Mouse (Mus musculus) erythroblast, embryonic 14.5 days (primary cell): Measurements from ENCODE around the gene Kcnmb4. TPM values are rescaled to one million over a fixed set of nuclear protein-coding genes. Genes with fewer than 3 reads are reported as not detected.
A peak's percentile ranks its signal among the peaks of the same experiment; 100 is the strongest.

Experiments used
- H3K27me3 ChIP-seq: 2 replicates; pipeline ENCODE4 v1.6.1; 2012; ENCODE audit warnings: inconsistent platforms; ENCODE audit not compliant: control insufficient read depth
- H3K36me3 ChIP-seq: 2 replicates; pipeline ENCODE4 v1.6.1; 2012; ENCODE audit warnings: mild to moderate bottlenecking, inconsistent platforms; ENCODE audit not compliant: control insufficient read depth
- H3K4me1 ChIP-seq: 2 replicates; pipeline ENCODE4 v1.6.1; 2012; ENCODE audit warnings: inconsistent platforms; ENCODE audit not compliant: control insufficient read depth
- H3K4me3 ChIP-seq: replicated peaks from 2 replicates; pipeline ENCODE3; 2012; ENCODE audit warnings: moderate library complexity, mild to moderate bottlenecking, inconsistent platforms
- H3K9me3 ChIP-seq: 2 replicates; pipeline ENCODE4 v1.6.1; 2012; ENCODE audit warnings: low read length, inconsistent platforms, mixed read lengths; ENCODE audit not compliant: control insufficient read depth
- GATA1 ChIP-seq: IDR thresholded peaks from 2 replicates; pipeline ENCODE4 v1.6.1; 2012; ENCODE audit warnings: low read length, inconsistent platforms, mixed read lengths
- TAL1 ChIP-seq: IDR thresholded peaks from 3 replicates; pipeline ENCODE4 v1.6.1; 2012; ENCODE audit warnings: low read length, inconsistent platforms, mixed read lengths
- polyA plus RNA-seq: library from polyadenylated mRNA; stranded (reverse); fragments of >175 nt; gene quantifications from 2 replicates; pipeline ENCODE4 v1.2.3, GENCODE M21; 2012

Kcnmb4 gene
- polyA plus RNA-seq, result 0.04 TPM in 1 of 2 replicates, not detected in the other

DNA sequence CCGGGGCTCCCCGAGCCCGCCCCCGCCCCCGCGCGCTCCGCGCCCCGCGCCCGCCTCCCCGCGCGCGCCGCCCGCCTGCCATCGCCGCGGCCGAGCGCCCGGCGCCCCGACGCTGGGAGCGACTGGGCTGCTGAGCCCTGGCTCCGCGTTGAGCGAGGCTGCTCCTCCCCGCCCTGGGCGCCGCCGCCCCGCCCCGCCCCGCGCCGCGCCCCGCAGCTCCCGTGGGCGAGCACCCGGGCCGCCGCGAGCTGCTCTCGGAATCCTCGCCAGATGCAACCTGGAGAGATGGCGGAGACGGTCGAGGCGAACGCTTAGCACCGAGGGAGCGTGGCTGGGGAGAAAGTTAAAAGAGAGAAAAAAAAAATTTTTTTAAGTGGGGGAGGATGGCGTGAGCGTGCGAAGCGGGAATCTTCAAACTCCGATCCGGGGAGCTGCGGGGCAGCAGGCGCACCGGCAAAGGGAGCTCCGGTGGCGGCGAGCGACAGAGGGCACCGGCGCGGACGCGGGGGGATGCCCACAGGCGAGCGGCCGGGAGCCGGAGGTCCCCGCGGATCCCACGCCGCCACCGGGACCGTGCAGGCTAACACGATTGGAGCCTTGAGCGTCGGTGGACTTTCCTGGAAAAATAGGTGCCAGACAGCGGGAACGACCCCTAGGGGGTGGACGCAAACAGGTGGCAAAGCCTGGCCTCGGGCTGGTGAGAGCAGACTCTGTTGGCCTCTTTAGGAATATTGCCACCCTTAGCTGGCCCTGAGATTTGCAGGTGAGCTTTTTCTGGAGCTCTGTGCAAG is at the start of gene Kcnmb4:
TSS of gene Kcnmb4 (minus strand) at position 120 of the 791 bp plus-strand sequence.
- Histone ChIP-seq H3K27me3 (peaks cover 66% of the 10 kb centered on the region), H3K4me3 (peak within 1 kb of the TSS; percentile 45), H3K9me3 (peaks cover 15% of the 10 kb centered on the region), H3K4me1 (peaks cover 10% of the 10 kb centered on the region), H3K36me3 (no peaks in the 10 kb centered on the region)
- no peak for TF ChIP-seq GATA1
- TF ChIP-seq TAL1, result no peak

DNA sequence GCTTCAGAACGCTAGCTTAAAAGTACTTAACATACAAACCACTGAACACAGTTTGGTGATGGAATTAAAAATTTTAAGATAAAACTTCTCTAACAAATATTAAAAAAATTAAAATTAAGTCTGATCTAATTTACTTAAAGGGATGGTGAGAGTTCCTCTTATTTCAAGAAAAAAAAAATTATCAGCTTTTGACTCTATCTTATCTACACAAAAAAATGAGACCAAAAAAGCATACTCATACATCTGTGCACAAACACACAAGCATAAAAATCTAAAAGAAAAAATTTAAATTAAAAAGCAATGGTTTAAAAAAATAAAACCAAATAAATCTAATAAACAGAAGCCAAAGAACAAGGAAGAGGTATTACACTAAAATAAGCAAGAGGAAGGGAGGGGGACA is 45.9 kb upstream of the Kcnmb4 start:
- H3K9me3 ChIP-seq, result no peaks in the 10 kb centered on the region
- no peaks in the 10 kb centered on the region for H3K27me3 ChIP-seq
- H3K36me3 ChIP-seq, result no peaks in the 10 kb centered on the region; the same call in 1 of the 2 replicates
- H3K4me1 ChIP-seq, result no peaks in the 10 kb centered on the region
- no peak for TF ChIP-seq GATA1
- TF ChIP-seq TAL1, result no peak
- no peak overlapping the region for H3K4me3 ChIP-seq

DNA sequence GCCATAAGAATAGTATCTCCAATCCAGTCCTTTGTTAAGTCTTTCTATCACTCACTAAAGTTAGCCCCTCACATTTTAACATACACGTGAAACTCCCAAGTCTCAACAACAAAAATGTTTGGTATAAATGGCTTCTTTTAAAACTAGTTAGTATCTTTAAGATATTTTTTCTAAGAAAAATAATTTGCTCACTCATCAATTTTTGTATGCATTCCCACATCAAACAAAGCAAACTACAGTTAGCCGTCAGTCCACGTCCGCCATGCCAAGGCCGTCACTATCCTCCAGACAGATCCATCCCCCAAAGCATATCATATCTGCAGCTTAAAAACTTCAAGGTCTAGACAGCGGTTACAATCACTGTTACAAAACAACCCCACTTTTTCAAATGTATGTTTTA is 41.9 kb upstream of the Kcnmb4 start:
- Histone ChIP-seq H3K36me3 (peaks cover 5% of the 10 kb centered on the region), H3K9me3 (no peaks in the 10 kb centered on the region), H3K4me1 (no peaks in the 10 kb centered on the region), H3K4me3 (no peak overlapping the region), H3K27me3 (no peaks in the 10 kb centered on the region)
- no peak for TF ChIP-seq TAL1
- no peak for TF ChIP-seq GATA1

DNA sequence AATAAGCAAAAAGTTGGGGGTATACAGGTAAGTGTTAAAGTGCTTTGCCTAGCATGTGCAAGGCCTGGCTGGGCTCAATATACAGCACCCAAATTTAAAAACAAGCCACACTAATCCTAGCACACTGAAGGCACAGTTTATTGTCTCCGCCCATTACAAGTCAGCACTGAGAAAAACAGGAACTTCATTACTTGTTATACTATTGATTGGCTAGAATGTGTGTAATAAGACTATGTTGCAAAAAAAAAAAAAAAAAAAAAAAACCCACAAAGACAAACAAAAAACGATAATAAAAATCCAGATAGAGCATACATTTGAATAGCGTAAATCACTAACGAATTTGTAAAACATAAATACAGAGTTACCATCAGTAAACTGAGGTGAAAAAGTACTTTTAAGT is 41.5 kb upstream of the Kcnmb4 start:
- H3K36me3 ChIP-seq, result peaks cover 5% of the 10 kb centered on the region
- no peak overlapping the region for H3K4me3 ChIP-seq
- no peaks in the 10 kb centered on the region for H3K4me1 ChIP-seq
- no peaks in the 10 kb centered on the region for H3K9me3 ChIP-seq
- no peaks in the 10 kb centered on the region for H3K27me3 ChIP-seq
- TF ChIP-seq TAL1, result no peak
- TF ChIP-seq GATA1, result no peak

DNA sequence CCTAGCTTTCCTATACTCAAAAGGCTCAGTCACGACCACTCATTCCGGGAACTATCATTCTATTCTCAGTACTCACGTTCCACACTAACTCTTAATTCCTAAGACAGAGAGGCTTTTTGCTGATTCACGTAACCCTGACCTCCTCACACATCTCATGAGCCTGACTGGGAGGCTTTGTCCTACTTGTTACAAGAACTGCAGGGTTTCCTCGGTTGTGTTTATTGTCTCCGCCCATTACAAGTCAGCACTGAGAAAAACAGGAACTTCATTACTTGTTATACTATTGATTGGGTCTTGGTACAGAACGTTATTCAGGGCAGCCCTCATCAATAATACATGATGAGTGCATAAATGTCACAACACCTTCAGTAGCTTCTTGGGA is 39.6 kb upstream of the Kcnmb4 start:
- peaks cover 5% of the 10 kb centered on the region for H3K36me3 ChIP-seq
- TF ChIP-seq TAL1, result no peak
- TF ChIP-seq GATA1, result no peak
- no peak overlapping the region for H3K4me3 ChIP-seq
- no peaks in the 10 kb centered on the region for H3K4me1 ChIP-seq
- H3K27me3 ChIP-seq, result no peaks in the 10 kb centered on the region
- H3K9me3 ChIP-seq, result no peaks in the 10 kb centered on the region

DNA sequence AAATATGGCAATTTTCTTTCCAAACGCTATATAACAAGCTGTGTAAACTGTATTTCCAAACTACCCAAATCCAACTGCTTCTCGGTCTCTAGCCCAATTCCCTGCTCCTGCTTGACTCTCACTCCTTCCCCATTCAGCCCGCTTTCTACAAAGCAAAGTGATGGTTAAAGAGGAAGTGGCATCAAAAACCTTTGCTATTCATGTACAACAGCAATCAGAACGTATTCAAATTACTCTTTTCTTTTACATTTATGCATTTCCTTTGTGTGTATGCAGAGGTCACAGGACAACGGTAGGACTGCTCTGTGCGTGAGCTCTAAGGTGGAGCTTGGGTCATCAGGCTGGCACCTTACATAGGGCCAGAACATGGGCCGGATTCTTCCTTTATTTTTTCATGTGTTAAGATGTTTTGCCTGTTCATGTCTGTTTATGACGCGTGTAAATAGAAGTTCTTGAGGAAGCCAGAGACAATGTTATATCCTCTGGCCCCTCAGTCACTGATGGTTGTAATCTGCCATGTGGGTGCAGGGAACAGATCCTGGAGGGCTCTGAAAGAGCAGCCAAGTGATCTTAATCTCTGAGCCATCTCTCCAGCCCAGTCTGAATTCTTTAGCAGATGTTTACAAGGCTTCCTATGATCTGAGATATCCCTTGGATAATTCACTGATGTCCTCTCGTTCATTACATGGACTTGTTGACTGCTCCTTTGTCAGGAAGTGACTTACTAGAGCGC is 39.0 kb upstream of the Kcnmb4 start:
- no peaks in the 10 kb centered on the region for H3K4me1 ChIP-seq
- no peak overlapping the region for H3K4me3 ChIP-seq
- TF ChIP-seq TAL1 (no peak), GATA1 (no peak)
- H3K9me3 ChIP-seq, result no peaks in the 10 kb centered on the region
- peaks cover 5% of the 10 kb centered on the region for H3K36me3 ChIP-seq
- no peaks in the 10 kb centered on the region for H3K27me3 ChIP-seq

DNA sequence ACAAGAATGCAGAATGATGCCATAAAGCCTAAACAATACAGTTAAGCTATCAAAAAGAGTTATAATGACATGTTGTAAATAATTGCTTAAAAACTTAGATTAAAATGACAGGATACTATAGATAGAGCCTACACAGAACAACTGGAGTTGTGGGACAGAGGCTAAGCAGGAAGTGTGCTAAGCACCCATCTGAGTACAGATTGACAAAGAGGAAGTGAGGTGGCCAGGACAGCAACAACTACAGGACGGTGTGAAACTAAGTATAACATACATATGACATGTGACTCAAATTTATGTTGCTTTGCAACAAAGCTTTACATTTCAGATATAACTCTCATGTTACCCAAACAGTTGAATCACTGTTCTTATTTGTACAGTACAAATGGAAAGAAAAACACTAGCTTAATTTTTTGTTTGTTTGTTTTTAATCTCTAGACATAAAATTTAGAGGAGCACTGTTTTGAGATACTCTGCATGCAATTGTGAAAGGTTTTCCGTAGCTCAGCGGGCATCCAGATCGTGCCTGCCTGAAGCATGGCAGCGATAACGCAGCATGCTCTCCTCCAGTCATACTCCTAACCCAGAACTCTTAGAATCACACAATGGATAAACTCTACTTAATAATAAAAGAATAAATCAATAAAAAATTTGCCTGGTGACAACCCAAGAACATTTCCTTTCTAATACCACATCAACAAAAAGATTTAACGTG is 31.8 kb upstream of the Kcnmb4 start:
- TF ChIP-seq TAL1 (no peak), GATA1 (no peak)
- peaks cover 17% of the 10 kb centered on the region for H3K36me3 ChIP-seq
- no peak overlapping the region for H3K4me3 ChIP-seq
- no peaks in the 10 kb centered on the region for H3K27me3 ChIP-seq
- H3K9me3 ChIP-seq, result no peaks in the 10 kb centered on the region
- H3K4me1 ChIP-seq, result no peaks in the 10 kb centered on the region

DNA sequence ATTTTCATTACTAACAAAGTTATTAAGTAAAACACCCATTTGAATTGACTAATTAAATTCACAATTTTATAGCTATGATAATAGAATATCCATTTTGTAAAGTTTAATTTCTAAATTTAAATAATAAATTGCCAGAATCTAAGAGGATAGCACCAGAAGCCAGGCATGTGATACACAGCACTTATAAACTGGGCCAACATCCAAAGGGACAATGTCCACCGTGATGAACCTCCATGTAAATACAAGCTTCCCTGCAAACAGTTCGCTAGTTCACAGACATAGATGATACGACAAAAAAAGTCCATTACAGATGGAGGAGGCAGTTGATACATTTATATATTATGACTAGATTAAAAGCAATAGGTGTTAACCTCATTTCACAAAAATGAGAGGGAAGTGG is 19.1 kb upstream of the Kcnmb4 start:
- Histone ChIP-seq H3K9me3 (no peaks in the 10 kb centered on the region), H3K4me1 (no peaks in the 10 kb centered on the region), H3K4me3 (no peak overlapping the region), H3K36me3 (peaks cover 71% of the 10 kb centered on the region), H3K27me3 (no peaks in the 10 kb centered on the region)
- TF ChIP-seq TAL1 (no peak), GATA1 (no peak)
